8 mouse cellular contexts compared by ENCODE assay signal in genomic region chr16:91011847-91012246, GRCm38 (mm10). TPM values are rescaled to one million over a fixed set of nuclear protein-coding genes. Genes with fewer than 3 reads are reported as not detected.
DNase-seq lines count a peak whose midpoint lies in the region; ATAC-seq and TF ChIP-seq lines count a peak whose summit lies in the region.

No protein-coding gene starts in this region.

- H3K4me3 ChIP-seq in kidney, embryonic 16.5 days (ENCODE audit: low read length) = peak overlapping the region; percentile 76
- no peak overlapping the region for H3K4me3 ChIP-seq in kidney, adult 2 months (ENCODE audit: insufficient read depth, low read depth, low read length)
- peak overlapping the region; percentile 86 for H3K4me3 ChIP-seq in embryonic facial prominence, embryonic 11.5 days (ENCODE audit: low read depth, low read length)
- H3K4me3 ChIP-seq in intestine, embryonic 16.5 days (ENCODE audit: low read length) = peak overlapping the region; percentile 88
- peak overlapping the region; percentile 92 for H3K4me3 ChIP-seq in neural tube, embryonic 12.5 days

- H3K4me1 ChIP-seq in kidney, embryonic 16.5 days (ENCODE audit: insufficient read depth, low read length) = peaks cover 17% of the 10 kb centered on the region
- H3K4me1 ChIP-seq in kidney, adult 2 months (ENCODE audit: control insufficient read depth, insufficient read depth, low read length) = no peaks in the 10 kb centered on the region
- H3K4me1 ChIP-seq in embryonic facial prominence, embryonic 11.5 days (ENCODE audit: control insufficient read depth, insufficient read depth, low read length) = no peaks in the 10 kb centered on the region
- H3K4me1 ChIP-seq in intestine, embryonic 16.5 days (ENCODE audit: control insufficient read depth, insufficient read depth, low read length) = 0 out of 2 replicates have a peak, but pooled peaks cover 4% of the 10 kb centered on the region
- H3K4me1 ChIP-seq in neural tube, embryonic 12.5 days = peaks cover 14% of the 10 kb centered on the region

- no peak for ATAC-seq in kidney, embryonic 16.5 days (ENCODE audit: low FRiP score, low TSS enrichment)
- no peak for ATAC-seq in embryonic facial prominence, embryonic 11.5 days (replicated peaks; ENCODE audit: insufficient number of reproducible peaks, low FRiP score, low TSS enrichment, low read depth)
- ATAC-seq in intestine, embryonic 16.5 days = no peak
- no peak for ATAC-seq in neural tube, embryonic 12.5 days (ENCODE audit: low FRiP score, low read depth)

- peak overlapping the region; percentile 78 for H3K4me2 ChIP-seq in kidney, embryonic 16.5 days (replicated peaks; ENCODE audit: low read depth, low read length)
- peak overlapping the region; percentile 86 for H3K4me2 ChIP-seq in embryonic facial prominence, embryonic 11.5 days (ENCODE audit: low read depth, low read length)
- peak overlapping the region; percentile 58 for H3K4me2 ChIP-seq in intestine, embryonic 16.5 days (ENCODE audit: low read depth, low read length)
- peak overlapping the region; percentile 79 for H3K4me2 ChIP-seq in neural tube, embryonic 12.5 days (replicated peaks)

- H3K36me3 ChIP-seq in kidney, embryonic 16.5 days (ENCODE audit: insufficient read depth, low read length) = peaks cover 19% of the 10 kb centered on the region; the same call in 1 of the 2 replicates
- no peaks in the 10 kb centered on the region for H3K36me3 ChIP-seq in kidney, adult 2 months (ENCODE audit: control insufficient read depth, insufficient read depth, low read length)
- no peaks in the 10 kb centered on the region for H3K36me3 ChIP-seq in embryonic facial prominence, embryonic 11.5 days (replicated peaks; ENCODE audit: control insufficient read depth, insufficient read depth, low read depth, low read length)
- H3K36me3 ChIP-seq in intestine, embryonic 16.5 days (ENCODE audit: control insufficient read depth, insufficient read depth, low read length) = 0 out of 2 replicates have a peak, but pooled peaks cover 3% of the 10 kb centered on the region
- peaks cover 24% of the 10 kb centered on the region for H3K36me3 ChIP-seq in neural tube, embryonic 12.5 days

- no peak for DNase-seq in kidney, adult 2 months
- no peak for DNase-seq in embryonic facial prominence, embryonic 11.5 days (ENCODE audit: low spot score)
- DNase-seq in right cerebral cortex, postnatal 10 days (ENCODE audit: low spot score in 2 of 2) = no peak
- no peak for DNase-seq in urinary bladder, postnatal 4 days (ENCODE audit: low spot score in 2 of 2)
- DNase-seq in urinary bladder, postnatal 25 days (ENCODE audit: low spot score) = no peak

- no peaks in the 10 kb centered on the region for H3K27me3 ChIP-seq in kidney, embryonic 16.5 days (ENCODE audit: insufficient read depth, low read length)
- no peaks in the 10 kb centered on the region for H3K27me3 ChIP-seq in kidney, adult 2 months (replicated peaks; ENCODE audit: control insufficient read depth, insufficient read depth, low read length)
- H3K27me3 ChIP-seq in embryonic facial prominence, embryonic 11.5 days (ENCODE audit: control insufficient read depth, insufficient read depth, low read length) = no peaks in the 10 kb centered on the region
- H3K27me3 ChIP-seq in intestine, embryonic 16.5 days (replicated peaks; ENCODE audit: control insufficient read depth, insufficient read depth, low read length) = no peaks in the 10 kb centered on the region
- H3K27me3 ChIP-seq in neural tube, embryonic 12.5 days (replicated peaks) = no peaks in the 10 kb centered on the region

- 24% methylated on average over 3 of the region's 3 CpGs for WGBS in kidney, embryonic 16.5 days
- 21% methylated on average over 3 of the region's 3 CpGs for WGBS in kidney, adult 2 months
- WGBS in embryonic facial prominence, embryonic 11.5 days = 51% methylated on average over 3 of the region's 3 CpGs
- WGBS in intestine, embryonic 16.5 days = 33% methylated on average over 3 of the region's 3 CpGs
- WGBS in neural tube, embryonic 12.5 days = 43% methylated on average over 3 of the region's 3 CpGs

- H3K27ac ChIP-seq in kidney, embryonic 16.5 days (ENCODE audit: low read length) = peak overlapping the region; percentile 93
- no peak overlapping the region for H3K27ac ChIP-seq in kidney, adult 2 months (ENCODE audit: insufficient read depth, low read depth, low read length)
- no peak overlapping the region for H3K27ac ChIP-seq in embryonic facial prominence, embryonic 11.5 days (replicated peaks; ENCODE audit: low read depth, low read length)
- H3K27ac ChIP-seq in intestine, embryonic 16.5 days (ENCODE audit: low read length) = peak overlapping the region; percentile 91
- H3K27ac ChIP-seq in neural tube, embryonic 12.5 days = peak overlapping the region; percentile 70; the same call in 1 of the 2 replicates

- no peak for TF ChIP-seq POLR2A in kidney, adult 2 months (IDR thresholded peaks at IDR 0.05; ENCODE audit: low read depth, low read length)

- peak overlapping the region; percentile 87 for H3K9ac ChIP-seq in kidney, embryonic 16.5 days (replicated peaks; ENCODE audit: low read length)
- no peak overlapping the region for H3K9ac ChIP-seq in embryonic facial prominence, embryonic 11.5 days (replicated peaks; ENCODE audit: low read length)
- H3K9ac ChIP-seq in intestine, embryonic 16.5 days (ENCODE audit: low read depth, low read length) = no peak overlapping the region
- peak overlapping the region; percentile 88 for H3K9ac ChIP-seq in neural tube, embryonic 12.5 days

- TF ChIP-seq CTCF in kidney, adult 2 months (conservative IDR thresholded peaks at IDR 0.05; ENCODE audit: insufficient read depth, insufficient read length, low read depth, low read length) = no peak

- no peaks in the 10 kb centered on the region for H3K9me3 ChIP-seq in kidney, embryonic 16.5 days (ENCODE audit: low read length)
- no peaks in the 10 kb centered on the region for H3K9me3 ChIP-seq in embryonic facial prominence, embryonic 11.5 days (replicated peaks; ENCODE audit: control insufficient read depth, low read length)
- no peaks in the 10 kb centered on the region for H3K9me3 ChIP-seq in intestine, embryonic 16.5 days (ENCODE audit: control insufficient read depth, low read length)
- H3K9me3 ChIP-seq in neural tube, embryonic 12.5 days = no peaks in the 10 kb centered on the region

RNA-seq across cellular contexts. Expression of gene Synj1, which starts 0.7 kb away (rescaled TPM):
- polyA plus RNA-seq in kidney, embryonic 16.5 days (2015; fragmentation: Nextera tagmentation; extraction: Ambion mirVana) = 12.3 and 17.0 TPM in 2 replicates
- polyA plus RNA-seq in kidney, adult 2 months (2012; rRNA removed) = 20.4 and 24.8 TPM in 2 replicates
- 12.1 and 12.7 TPM in 2 replicates for polyA plus RNA-seq in embryonic facial prominence, embryonic 11.5 days (2014; fragmentation: Nextera tagmentation; extraction: Ambion mirVana)
- 16.5 and 16.9 TPM in 2 replicates for polyA plus RNA-seq in intestine, embryonic 16.5 days (2015; fragmentation: Nextera tagmentation; extraction: Ambion mirVana)
- 29.1 and 29.9 TPM in 2 replicates for polyA plus RNA-seq in neural tube, embryonic 12.5 days (2016; fragmentation: Nextera tagmentation; extraction: Ambion mirVana)

RNA-seq across cellular contexts. Expression of gene Paxbp1, which starts 32.5 kb away (rescaled TPM):
- polyA plus RNA-seq in kidney, embryonic 16.5 days (2015; fragmentation: Nextera tagmentation; extraction: Ambion mirVana) = 51.4 and 54.5 TPM in 2 replicates
- polyA plus RNA-seq in kidney, adult 2 months (2012; rRNA removed) = 13.3 and 13.6 TPM in 2 replicates
- 79.8 and 84.3 TPM in 2 replicates for polyA plus RNA-seq in embryonic facial prominence, embryonic 11.5 days (2014; fragmentation: Nextera tagmentation; extraction: Ambion mirVana)
- polyA plus RNA-seq in intestine, embryonic 16.5 days (2015; fragmentation: Nextera tagmentation; extraction: Ambion mirVana) = 33.4 and 35.9 TPM in 2 replicates
- polyA plus RNA-seq in neural tube, embryonic 12.5 days (2016; fragmentation: Nextera tagmentation; extraction: Ambion mirVana) = 88.3 and 111 TPM in 2 replicates

Comparison
In these comparisons a context has a peak if more than half of its experiments do, and no peak if none do; other contexts are left out.
1. H3K27ac ChIP-seq: peak in kidney, embryonic 16.5 days (single experiment), intestine, embryonic 16.5 days (single experiment) and neural tube, embryonic 12.5 days (single experiment); none in kidney, adult 2 months (single experiment) and embryonic facial prominence, embryonic 11.5 days (single experiment).
2. H3K9ac ChIP-seq: peak in kidney, embryonic 16.5 days (single experiment) and neural tube, embryonic 12.5 days (single experiment); none in embryonic facial prominence, embryonic 11.5 days (single experiment) and intestine, embryonic 16.5 days (single experiment).
3. Peak in every context shown above with its lines, with median percentiles within 50 percentile points of each other: H3K4me2 ChIP-seq.